Mouse (Mus musculus): Measurements from ENCODE around the gene Synpo2.

Synpo2 gene

GRCm38 (mm10) chr3:123034752-123035151 lies 201.2 kb downstream of the Synpo2 start, which contains the start of gene Myoz2:
Gene Myoz2 (minus strand): TSS chr3:123035015.
- DNase-seq (ENCODE audit: extremely low spot score, low spot score) = peak; percentile 10

GRCm38 (mm10) chr3:123033804-123034203 lies 202.1 kb downstream of the Synpo2 start:
- DNase-seq (ENCODE audit: extremely low spot score, low spot score) = no peak
